ENCODE assay signal across 8 mouse cellular contexts in the genomic region with DNA sequence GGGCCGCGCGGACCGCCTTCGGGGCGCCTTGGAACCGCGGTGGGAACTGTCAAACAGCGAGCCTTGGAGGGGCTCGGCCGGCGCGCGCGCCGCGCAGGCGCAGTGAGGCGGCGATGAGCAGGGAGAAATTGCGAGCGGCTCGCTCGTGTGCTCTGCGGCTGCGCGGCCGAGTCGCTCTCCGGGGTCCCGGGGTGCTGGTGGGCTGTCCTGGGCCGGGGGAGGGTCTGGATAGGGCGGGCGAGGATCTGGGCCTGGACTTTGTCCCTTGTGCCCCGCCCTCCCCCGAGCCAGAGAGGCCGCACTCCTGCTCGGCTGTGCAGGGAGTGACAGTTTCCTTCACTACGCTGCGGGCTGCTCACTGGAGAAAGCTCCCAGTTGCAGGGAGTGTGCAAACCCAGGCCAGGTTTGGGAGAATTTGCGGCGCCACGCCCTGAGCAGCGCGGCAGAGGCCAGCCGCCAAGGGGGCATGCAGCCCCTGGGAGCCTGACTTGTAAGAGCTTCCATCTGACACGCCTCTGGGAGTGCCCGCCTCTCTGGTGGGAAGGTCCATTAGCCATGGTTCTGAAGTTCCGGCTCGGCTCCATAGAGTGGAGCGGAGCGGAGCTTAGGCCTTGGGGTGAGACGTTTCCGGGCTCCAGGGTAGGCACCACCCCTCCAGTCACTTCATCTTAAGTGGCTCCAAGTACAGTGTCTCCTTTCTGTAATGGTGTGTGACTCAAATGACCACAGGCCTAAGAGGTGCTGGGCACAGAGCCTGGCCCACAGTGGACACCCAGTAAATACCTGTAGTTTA. TPM values are rescaled to one million over a fixed set of nuclear protein-coding genes. Genes with fewer than 3 reads are reported as not detected.
DNase-seq lines count a peak whose midpoint lies in the region; ATAC-seq and TF ChIP-seq lines count a peak whose summit lies in the region.

No protein-coding gene starts in this region.

- peak; percentile 87 for DNase-seq in 3134 (ENCODE audit: extremely low read depth, insufficient read length, low spot score)
- peak; percentile 84 for DNase-seq in adipocyte (ENCODE audit: low spot score)
- peak; percentile 79 for DNase-seq in gastrocnemius, postnatal 14 days
- peak; percentile 89 for DNase-seq in induced T-regulatory cell, adult 2 months (ENCODE audit: low read depth)

- peak overlapping the region; percentile 97 for H3K4me2 ChIP-seq in limb, embryonic 12.5 days
- H3K4me2 ChIP-seq in midbrain, embryonic 13.5 days (replicated peaks) = peak overlapping the region; percentile 99
- peak overlapping the region; percentile 93 for H3K4me2 ChIP-seq in stomach, embryonic 15.5 days

- WGBS in limb, embryonic 12.5 days = 1% methylated on average over 51 of the region's 54 CpGs
- WGBS in midbrain, embryonic 13.5 days = under 1% methylated on average over 53 of the region's 54 CpGs
- under 1% methylated on average over 54 of the region's 54 CpGs for WGBS in stomach, embryonic 15.5 days

- intact Hi-C loops in gastrocnemius, postnatal 14 days (cut with DNase I; ENCODE audit: low total_unique reads) = no loop called here

- ATAC-seq in limb, embryonic 12.5 days (ENCODE audit: insufficient number of reproducible peaks, insufficient read depth, low FRiP score, low TSS enrichment, low read depth) = peak; percentile 72
- ATAC-seq in midbrain, embryonic 13.5 days = peak; percentile 80
- ATAC-seq in stomach, embryonic 15.5 days (ENCODE audit: insufficient read depth, low FRiP score, low read depth) = peak; percentile 50

- no peak for TF ChIP-seq CTCF in cortical plate, adult 2 months (IDR thresholded peaks at IDR 0.05; ENCODE audit: extremely low read depth, insufficient read depth, low read length)

- no peaks in the 10 kb centered on the region for H3K27me3 ChIP-seq in limb, embryonic 12.5 days
- H3K27me3 ChIP-seq in midbrain, embryonic 13.5 days = peaks cover 2% of the 10 kb centered on the region; the same call in 1 of the 2 replicates
- H3K27me3 ChIP-seq in stomach, embryonic 15.5 days (replicated peaks) = no peaks in the 10 kb centered on the region

- H3K36me3 ChIP-seq in limb, embryonic 12.5 days = peaks cover 27% of the 10 kb centered on the region
- peaks cover 27% of the 10 kb centered on the region for H3K36me3 ChIP-seq in midbrain, embryonic 13.5 days
- H3K36me3 ChIP-seq in stomach, embryonic 15.5 days = peaks cover 17% of the 10 kb centered on the region

- H3K9ac ChIP-seq in limb, embryonic 12.5 days (replicated peaks) = peak overlapping the region; percentile 79
- peak overlapping the region; percentile 85 for H3K9ac ChIP-seq in midbrain, embryonic 13.5 days (replicated peaks)
- peak overlapping the region; percentile 92 for H3K9ac ChIP-seq in stomach, embryonic 15.5 days

- H3K9me3 ChIP-seq in limb, embryonic 12.5 days = no peaks in the 10 kb centered on the region
- H3K9me3 ChIP-seq in midbrain, embryonic 13.5 days = no peaks in the 10 kb centered on the region
- no peaks in the 10 kb centered on the region for H3K9me3 ChIP-seq in stomach, embryonic 15.5 days

- TF ChIP-seq POLR2A in cortical plate, adult 2 months (IDR thresholded peaks at IDR 0.05; ENCODE audit: extremely low read depth, insufficient read depth, low read length) = peak; percentile 20

- H3K4me1 ChIP-seq in cortical plate, adult 2 months (ENCODE audit: control insufficient read depth, insufficient read depth, low read length) = no peaks in the 10 kb centered on the region
- peaks cover 19% of the 10 kb centered on the region for H3K4me1 ChIP-seq in limb, embryonic 12.5 days (replicated peaks)
- H3K4me1 ChIP-seq in midbrain, embryonic 13.5 days (replicated peaks) = peaks cover 29% of the 10 kb centered on the region
- H3K4me1 ChIP-seq in stomach, embryonic 15.5 days = peaks cover 19% of the 10 kb centered on the region

- peak overlapping the region; percentile 77 for H3K4me3 ChIP-seq in cortical plate, adult 2 months (ENCODE audit: insufficient read depth, low read length)
- H3K4me3 ChIP-seq in limb, embryonic 12.5 days (replicated peaks) = peak overlapping the region; percentile 79
- H3K4me3 ChIP-seq in midbrain, embryonic 13.5 days (replicated peaks) = peak overlapping the region; percentile 81
- peak overlapping the region; percentile 97 for H3K4me3 ChIP-seq in stomach, embryonic 15.5 days (replicated peaks)

- peak overlapping the region; percentile 72 for H3K27ac ChIP-seq in cortical plate, adult 2 months (ENCODE audit: insufficient read depth, low read length)
- H3K27ac ChIP-seq in limb, embryonic 12.5 days = peak overlapping the region; percentile 85
- H3K27ac ChIP-seq in midbrain, embryonic 13.5 days = peak overlapping the region; percentile 92
- H3K27ac ChIP-seq in stomach, embryonic 15.5 days = peak overlapping the region; percentile 93

RNA-seq across cellular contexts. Expression of a gene that starts 0.7 kb away (rescaled TPM):
- 32.0 and 35.5 TPM in 2 replicates for polyA plus RNA-seq in cortical plate, adult 2 months (2012; rRNA removed)
- total RNA-seq in gastrocnemius, postnatal 14 days (2021) = 1 to 10 TPM; 7.0 to 7.3 TPM
- polyA plus RNA-seq in limb, embryonic 12.5 days (2016; fragmentation: Nextera tagmentation; extraction: Ambion mirVana) = 33.2 and 39.1 TPM in 2 replicates
- polyA plus RNA-seq in midbrain, embryonic 13.5 days (2015; fragmentation: Nextera tagmentation; extraction: Ambion mirVana) = 54.7 and 56.6 TPM in 2 replicates
- polyA plus RNA-seq in stomach, embryonic 15.5 days (2015; fragmentation: Nextera tagmentation; extraction: Ambion mirVana) = 42.5 and 45.5 TPM in 2 replicates

RNA-seq across cellular contexts. Expression of a gene that starts 22.8 kb away (rescaled TPM):
- 44.7 and 50.9 TPM in 2 replicates for polyA plus RNA-seq in cortical plate, adult 2 months (2012; rRNA removed)
- 100 to 1,000 TPM; 251 to 325 TPM for total RNA-seq in gastrocnemius, postnatal 14 days (2021)
- 24.4 and 27.5 TPM in 2 replicates for polyA plus RNA-seq in limb, embryonic 12.5 days (2016; fragmentation: Nextera tagmentation; extraction: Ambion mirVana)
- 18.5 and 21.9 TPM in 2 replicates for polyA plus RNA-seq in midbrain, embryonic 13.5 days (2015; fragmentation: Nextera tagmentation; extraction: Ambion mirVana)
- polyA plus RNA-seq in stomach, embryonic 15.5 days (2015; fragmentation: Nextera tagmentation; extraction: Ambion mirVana) = 22.2 and 24.2 TPM in 2 replicates

RNA-seq across cellular contexts. Expression of a gene that starts 23.1 kb away (rescaled TPM):
- 167 and 176 TPM in 2 replicates for polyA plus RNA-seq in cortical plate, adult 2 months (2012; rRNA removed)
- total RNA-seq in gastrocnemius, postnatal 14 days (2021) = 10 to 100 TPM; 71.1 to 80.7 TPM
- 154 and 155 TPM in 2 replicates for polyA plus RNA-seq in limb, embryonic 12.5 days (2016; fragmentation: Nextera tagmentation; extraction: Ambion mirVana)
- polyA plus RNA-seq in midbrain, embryonic 13.5 days (2015; fragmentation: Nextera tagmentation; extraction: Ambion mirVana) = 128 and 134 TPM in 2 replicates
- 128 and 137 TPM in 2 replicates for polyA plus RNA-seq in stomach, embryonic 15.5 days (2015; fragmentation: Nextera tagmentation; extraction: Ambion mirVana)

RNA-seq across cellular contexts. Expression of a gene that starts 28.7 kb away (rescaled TPM):
- 85.6 and 97.0 TPM in 2 replicates for polyA plus RNA-seq in cortical plate, adult 2 months (2012; rRNA removed)
- 10 to 100 TPM; 16.3 to 16.8 TPM for total RNA-seq in gastrocnemius, postnatal 14 days (2021)
- 26.9 and 30.6 TPM in 2 replicates for polyA plus RNA-seq in limb, embryonic 12.5 days (2016; fragmentation: Nextera tagmentation; extraction: Ambion mirVana)
- 29.4 and 30.2 TPM in 2 replicates for polyA plus RNA-seq in midbrain, embryonic 13.5 days (2015; fragmentation: Nextera tagmentation; extraction: Ambion mirVana)
- 20.8 and 24.3 TPM in 2 replicates for polyA plus RNA-seq in stomach, embryonic 15.5 days (2015; fragmentation: Nextera tagmentation; extraction: Ambion mirVana)

RNA-seq across cellular contexts. Expression of a gene that starts 33.6 kb away (rescaled TPM):
- 520 and 530 TPM in 2 replicates for polyA plus RNA-seq in cortical plate, adult 2 months (2012; rRNA removed)
- total RNA-seq in gastrocnemius, postnatal 14 days (2021) = 10 to 100 TPM; 23.2 to 28.1 TPM
- polyA plus RNA-seq in limb, embryonic 12.5 days (2016; fragmentation: Nextera tagmentation; extraction: Ambion mirVana) = 85.1 and 91.0 TPM in 2 replicates
- polyA plus RNA-seq in midbrain, embryonic 13.5 days (2015; fragmentation: Nextera tagmentation; extraction: Ambion mirVana) = 147 and 158 TPM in 2 replicates
- polyA plus RNA-seq in stomach, embryonic 15.5 days (2015; fragmentation: Nextera tagmentation; extraction: Ambion mirVana) = 92.6 and 94.6 TPM in 2 replicates

Comparison
In these comparisons a context has a peak if more than half of its experiments do, and no peak if none do; other contexts are left out.
1. Peak in every context shown above with its lines: DNase-seq, ATAC-seq, H3K4me3 ChIP-seq and H3K27ac ChIP-seq.